Mouse (Mus musculus): Measurements from ENCODE around the gene Ctnna2. TPM values are rescaled to one million over a fixed set of nuclear protein-coding genes. Genes with fewer than 3 reads are reported as not detected.

Gene Ctnna2
- polyA plus RNA-seq, 1 experiment from 2014 or later = 2.2 TPM

DNA sequence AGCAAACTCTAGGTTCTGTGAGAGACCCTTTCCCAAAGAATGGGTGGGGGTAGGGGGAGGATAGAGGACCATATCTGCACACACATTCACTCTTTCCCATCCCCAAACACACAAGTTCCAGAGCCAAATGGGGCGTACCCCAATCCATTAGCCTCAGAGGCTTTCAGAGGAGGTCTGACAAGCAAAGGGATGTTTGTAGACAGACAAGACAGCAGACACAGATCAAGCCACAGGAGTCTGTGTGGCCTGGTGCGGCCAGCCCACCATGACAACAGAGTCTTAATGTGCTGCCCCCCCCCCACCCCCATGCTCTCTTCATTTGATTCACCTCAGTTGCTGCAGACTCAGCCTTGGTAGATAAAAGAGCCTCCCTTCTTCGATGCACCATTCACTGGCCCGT is 764.2 kb downstream of the Ctnna2 start:
- no peak overlapping the region for H3K27ac ChIP-seq (ENCODE audit: poor library complexity, severe bottlenecking)
- no peaks in the 10 kb centered on the region for H3K36me3 ChIP-seq
- H3K4me2 ChIP-seq = no peak overlapping the region
- H3K9ac ChIP-seq = no peak overlapping the region
- H3K4me1 ChIP-seq (replicated peaks) = no peaks in the 10 kb centered on the region
- ATAC-seq (ENCODE audit: insufficient number of reproducible peaks, low FRiP score) = no peak
- no peaks in the 10 kb centered on the region for H3K9me3 ChIP-seq (replicated peaks)
- H3K27me3 ChIP-seq (replicated peaks) = no peaks in the 10 kb centered on the region
- H3K4me3 ChIP-seq = no peak overlapping the region
- 81% methylated on average over 4 of the region's 4 CpGs for WGBS

DNA sequence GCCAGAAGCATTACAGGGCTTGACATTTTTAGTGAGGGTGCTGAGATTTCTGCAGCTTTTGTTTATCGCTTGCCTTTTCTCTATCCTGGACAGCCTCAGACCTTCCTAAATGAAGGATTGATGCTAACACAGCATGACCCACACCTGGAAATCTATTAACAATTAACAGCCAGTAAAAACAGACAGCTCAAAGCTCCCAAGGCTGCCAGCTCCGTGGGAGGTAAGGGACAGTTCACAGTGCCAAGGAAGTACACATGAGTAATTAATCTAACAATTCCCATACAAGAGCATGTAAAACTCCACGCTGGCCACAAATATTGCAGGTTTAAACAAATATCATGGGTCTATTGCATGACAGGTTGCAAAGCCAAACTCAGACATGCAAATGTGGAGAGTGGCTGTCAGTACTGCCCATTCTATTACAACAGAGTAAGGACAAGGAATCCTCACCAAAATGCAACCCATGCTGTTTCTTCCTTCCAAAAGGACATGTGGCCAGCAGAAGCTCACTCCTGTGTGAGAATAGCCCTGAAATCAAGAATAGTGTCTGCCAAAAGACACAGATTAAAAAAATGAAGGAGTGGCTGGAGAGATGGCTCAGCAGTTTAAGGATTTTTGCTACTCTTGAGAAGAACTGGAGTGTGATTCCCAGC is 765.6 kb downstream of the Ctnna2 start:
- Histone ChIP-seq H3K9ac (no peak overlapping the region), H3K4me3 (no peak overlapping the region), H3K27me3 (replicated peaks) (no peaks in the 10 kb centered on the region), H3K9me3 (replicated peaks) (no peaks in the 10 kb centered on the region), H3K36me3 (no peaks in the 10 kb centered on the region), H3K4me2 (no peak overlapping the region), H3K4me1 (replicated peaks) (no peaks in the 10 kb centered on the region), H3K27ac (ENCODE audit: poor library complexity, severe bottlenecking) (no peak overlapping the region)
- 46% methylated on average over 3 of the region's 3 CpGs for WGBS
- ATAC-seq (ENCODE audit: insufficient number of reproducible peaks, low FRiP score) = no peak

- 67% methylated on average over 3 of the region's 3 CpGs for WGBS
- no peak for ATAC-seq (ENCODE audit: insufficient number of reproducible peaks, low FRiP score)
- H3K4me2 ChIP-seq = no peak overlapping the region
Measured at GRCm38 (mm10) chr6:77209929-77210328, 769.6 kb downstream of the Ctnna2 start.

DNA sequence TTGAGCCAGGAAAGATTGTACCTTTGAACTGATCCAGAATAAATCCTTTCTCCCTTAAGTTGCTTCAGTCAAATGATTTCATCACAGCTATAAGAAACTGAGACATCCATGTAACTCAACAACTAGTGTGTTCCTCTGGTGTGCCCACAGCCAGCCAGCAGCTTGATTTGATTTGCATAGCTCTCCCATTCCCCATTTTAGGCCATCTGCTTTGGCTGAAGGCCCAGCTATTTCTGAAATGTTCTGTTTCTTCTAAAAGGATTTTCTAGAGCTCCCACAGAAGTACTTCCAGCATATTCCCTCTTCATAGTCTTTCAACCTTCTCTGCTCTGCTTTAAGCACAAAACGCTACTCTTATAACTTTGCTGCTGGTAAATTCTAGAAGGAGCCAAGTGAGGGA is 770.3 kb downstream of the Ctnna2 start:
- Histone ChIP-seq H3K4me2 (no peak overlapping the region), H3K4me3 (no peak overlapping the region), H3K4me1 (replicated peaks) (no peaks in the 10 kb centered on the region), H3K9ac (no peak overlapping the region), H3K27me3 (replicated peaks) (no peaks in the 10 kb centered on the region), H3K36me3 (no peaks in the 10 kb centered on the region), H3K27ac (ENCODE audit: poor library complexity, severe bottlenecking) (no peak overlapping the region), H3K9me3 (replicated peaks) (no peaks in the 10 kb centered on the region)
- no peak for ATAC-seq (ENCODE audit: insufficient number of reproducible peaks, low FRiP score)
- 78% methylated on average over 1 of the region's 1 CpGs for WGBS

More at GRCm38 (mm10) chr6:77209929-77210328, 769.6 kb downstream of the Ctnna2 start:
- H3K27me3 ChIP-seq (replicated peaks) = no peaks in the 10 kb centered on the region
- no peak overlapping the region for H3K27ac ChIP-seq (ENCODE audit: poor library complexity, severe bottlenecking)
- no peaks in the 10 kb centered on the region for H3K4me1 ChIP-seq (replicated peaks)
- no peak overlapping the region for H3K4me3 ChIP-seq
- no peaks in the 10 kb centered on the region for H3K9me3 ChIP-seq (replicated peaks)
- no peaks in the 10 kb centered on the region for H3K36me3 ChIP-seq
- H3K9ac ChIP-seq = no peak overlapping the region

- no peaks in the 10 kb centered on the region for H3K36me3 ChIP-seq
- H3K9ac ChIP-seq = no peak overlapping the region
- H3K4me2 ChIP-seq = no peak overlapping the region
- H3K27me3 ChIP-seq (replicated peaks) = no peaks in the 10 kb centered on the region
- no peak for ATAC-seq (ENCODE audit: insufficient number of reproducible peaks, low FRiP score)
- H3K4me3 ChIP-seq = no peak overlapping the region
- no peaks in the 10 kb centered on the region for H3K9me3 ChIP-seq (replicated peaks)
- 60% methylated on average over 2 of the region's 2 CpGs for WGBS
- H3K4me1 ChIP-seq (replicated peaks) = 0 out of 2 replicates have a peak, but pooled peaks cover 5% of the 10 kb centered on the region
- no peak overlapping the region for H3K27ac ChIP-seq (ENCODE audit: poor library complexity, severe bottlenecking)
Measured at GRCm38 (mm10) chr6:77199375-77199774, 780.1 kb downstream of the Ctnna2 start.

DNA sequence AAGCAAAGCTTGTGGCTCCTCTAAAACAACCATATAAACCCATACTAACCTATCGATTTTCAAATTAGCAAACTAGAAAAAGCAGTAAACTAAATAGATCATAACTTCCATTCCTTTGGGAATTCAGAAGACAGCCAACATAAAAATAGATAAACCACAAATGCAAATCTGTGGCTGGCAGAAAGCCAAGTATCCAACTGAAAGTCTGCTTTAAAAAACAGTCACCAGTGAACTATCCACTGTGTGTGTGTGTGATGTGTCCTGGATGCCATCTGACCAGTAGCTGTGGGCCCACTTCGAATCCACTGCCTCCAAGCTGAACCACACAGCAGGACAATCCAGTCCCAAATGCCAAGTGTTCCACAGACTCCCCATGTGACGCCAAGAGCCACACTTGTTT is 782.8 kb downstream of the Ctnna2 start:
- H3K4me3 ChIP-seq = no peak overlapping the region
- no peaks in the 10 kb centered on the region for H3K27me3 ChIP-seq (replicated peaks)
- H3K4me2 ChIP-seq = no peak overlapping the region
- 84% methylated on average over 3 of the region's 3 CpGs for WGBS
- no peak for ATAC-seq (ENCODE audit: insufficient number of reproducible peaks, low FRiP score)
- H3K9ac ChIP-seq = no peak overlapping the region
- no peak overlapping the region for H3K27ac ChIP-seq (ENCODE audit: poor library complexity, severe bottlenecking)
- no peaks in the 10 kb centered on the region for H3K9me3 ChIP-seq (replicated peaks)
- no peaks in the 10 kb centered on the region for H3K36me3 ChIP-seq
- 0 out of 2 replicates have a peak, but pooled peaks cover 5% of the 10 kb centered on the region for H3K4me1 ChIP-seq (replicated peaks)

DNA sequence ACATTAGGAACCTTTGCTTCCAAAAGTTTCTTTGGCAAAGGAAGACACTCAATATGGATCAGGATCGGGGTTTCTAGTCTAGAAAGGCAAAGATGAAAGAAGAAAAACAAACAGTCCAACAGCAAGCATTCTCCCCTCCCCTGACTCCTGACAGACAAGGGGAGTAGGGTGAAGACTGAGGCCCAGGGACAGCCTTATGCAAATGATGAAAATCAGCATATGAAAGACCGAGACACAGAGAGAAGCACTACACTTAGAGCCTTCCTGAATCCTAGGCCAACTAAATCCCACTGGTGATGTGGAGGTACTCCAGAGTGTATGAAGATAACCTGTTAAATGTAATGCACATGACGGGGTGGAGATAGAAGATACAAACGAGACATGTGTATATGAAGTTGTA is 787.9 kb downstream of the Ctnna2 start:
- H3K27ac ChIP-seq (ENCODE audit: poor library complexity, severe bottlenecking) = no peak overlapping the region
- WGBS = 60% methylated on average over 4 of the region's 4 CpGs
- no peak overlapping the region for H3K4me2 ChIP-seq
- H3K9me3 ChIP-seq (replicated peaks) = no peaks in the 10 kb centered on the region
- no peaks in the 10 kb centered on the region for H3K4me1 ChIP-seq (replicated peaks)
- ATAC-seq (ENCODE audit: insufficient number of reproducible peaks, low FRiP score) = no peak
- no peak overlapping the region for H3K4me3 ChIP-seq
- no peaks in the 10 kb centered on the region for H3K27me3 ChIP-seq (replicated peaks)
- no peaks in the 10 kb centered on the region for H3K36me3 ChIP-seq
- H3K9ac ChIP-seq = no peak overlapping the region

GRCm38 (mm10) chr6:77188628-77189027 is 790.9 kb downstream of the Ctnna2 start:
- Histone ChIP-seq H3K27ac (ENCODE audit: poor library complexity, severe bottlenecking) (no peak overlapping the region), H3K9ac (no peak overlapping the region), H3K4me2 (no peak overlapping the region), H3K27me3 (replicated peaks) (no peaks in the 10 kb centered on the region), H3K4me3 (no peak overlapping the region), H3K4me1 (replicated peaks) (no peaks in the 10 kb centered on the region), H3K9me3 (replicated peaks) (no peaks in the 10 kb centered on the region), H3K36me3 (no peaks in the 10 kb centered on the region)
- no peak for ATAC-seq (ENCODE audit: insufficient number of reproducible peaks, low FRiP score)
- 67% methylated on average over 2 of the region's 2 CpGs for WGBS

- Histone ChIP-seq H3K36me3 (no peaks in the 10 kb centered on the region), H3K9me3 (replicated peaks) (no peaks in the 10 kb centered on the region), H3K27me3 (replicated peaks) (no peaks in the 10 kb centered on the region), H3K4me3 (no peak overlapping the region), H3K27ac (ENCODE audit: poor library complexity, severe bottlenecking) (no peak overlapping the region), H3K4me2 (no peak overlapping the region), H3K9ac (no peak overlapping the region), H3K4me1 (replicated peaks) (no peaks in the 10 kb centered on the region)
- ATAC-seq (ENCODE audit: insufficient number of reproducible peaks, low FRiP score) = no peak
- 74% methylated on average over 4 of the region's 4 CpGs for WGBS
Measured at GRCm38 (mm10) chr6:77185751-77186150, 793.7 kb downstream of the Ctnna2 start.

DNA sequence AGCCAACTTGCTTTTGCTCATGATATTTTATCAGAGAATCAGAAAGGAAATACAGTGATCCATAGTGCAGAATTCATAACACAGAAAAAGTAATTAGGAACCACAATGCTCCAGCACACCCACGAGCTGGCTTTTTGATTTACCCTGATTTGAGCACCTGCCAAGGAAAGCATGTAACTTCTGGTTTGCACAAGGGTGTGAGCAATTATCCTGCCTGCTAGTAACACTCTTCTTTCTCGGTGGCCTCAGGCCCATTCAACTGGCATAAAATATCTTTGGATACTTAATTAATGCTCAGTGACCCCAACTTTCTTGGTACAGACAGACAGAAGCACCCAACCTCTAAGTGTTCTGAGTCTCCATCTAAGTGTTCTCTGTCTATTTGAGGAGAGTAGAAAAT is 794.6 kb downstream of the Ctnna2 start:
- no peaks in the 10 kb centered on the region for H3K36me3 ChIP-seq
- H3K4me3 ChIP-seq = no peak overlapping the region
- no peak for ATAC-seq (ENCODE audit: insufficient number of reproducible peaks, low FRiP score)
- H3K4me2 ChIP-seq = no peak overlapping the region
- H3K4me1 ChIP-seq (replicated peaks) = no peaks in the 10 kb centered on the region
- H3K9me3 ChIP-seq (replicated peaks) = no peaks in the 10 kb centered on the region
- H3K9ac ChIP-seq = no peak overlapping the region
- H3K27me3 ChIP-seq (replicated peaks) = no peaks in the 10 kb centered on the region
- no peak overlapping the region for H3K27ac ChIP-seq (ENCODE audit: poor library complexity, severe bottlenecking)
- 57% methylated on average over 2 of the region's 2 CpGs for WGBS

GRCm38 (mm10) chr6:77175764-77176163 is 803.7 kb downstream of the Ctnna2 start:
- no peaks in the 10 kb centered on the region for H3K36me3 ChIP-seq
- no peak overlapping the region for H3K9ac ChIP-seq
- no peaks in the 10 kb centered on the region for H3K9me3 ChIP-seq (replicated peaks)
- ATAC-seq (ENCODE audit: insufficient number of reproducible peaks, low FRiP score) = no peak
- H3K4me3 ChIP-seq = no peak overlapping the region
- H3K4me2 ChIP-seq = no peak overlapping the region
- no peak overlapping the region for H3K27ac ChIP-seq (ENCODE audit: poor library complexity, severe bottlenecking)
- H3K27me3 ChIP-seq (replicated peaks) = no peaks in the 10 kb centered on the region
- H3K4me1 ChIP-seq (replicated peaks) = no peaks in the 10 kb centered on the region
- 28% methylated on average over 4 of the region's 4 CpGs for WGBS

GRCm38 (mm10) chr6:77157028-77157427 is 822.5 kb downstream of the Ctnna2 start:
- H3K4me2 ChIP-seq = no peak overlapping the region
- no peak overlapping the region for H3K9ac ChIP-seq
- no peak overlapping the region for H3K4me3 ChIP-seq
- no peaks in the 10 kb centered on the region for H3K36me3 ChIP-seq
- WGBS = 78% methylated on average over 5 of the region's 5 CpGs
- no peak for ATAC-seq (ENCODE audit: insufficient number of reproducible peaks, low FRiP score)
- H3K27ac ChIP-seq (ENCODE audit: poor library complexity, severe bottlenecking) = no peak overlapping the region
- H3K27me3 ChIP-seq (replicated peaks) = no peaks in the 10 kb centered on the region
- H3K4me1 ChIP-seq (replicated peaks) = no peaks in the 10 kb centered on the region
- no peaks in the 10 kb centered on the region for H3K9me3 ChIP-seq (replicated peaks)

All from heart, embryonic 12.5 days (tissue).